Mouse (Mus musculus) cerebellum, adult 18-20 months (tissue): ENCODE data around the gene Cyp3a44.
"Not testable (repeated sequence)": the region's sequence is repeated elsewhere in the genome, so short reads cannot be mapped to it uniquely, and the experiment has no call there.

Source experiments
- DNase-seq, 2 experiments: peaks; one replicate each; pipeline ENCODE4 v3.0.0; 2021

The Cyp3a44 gene

DNA sequence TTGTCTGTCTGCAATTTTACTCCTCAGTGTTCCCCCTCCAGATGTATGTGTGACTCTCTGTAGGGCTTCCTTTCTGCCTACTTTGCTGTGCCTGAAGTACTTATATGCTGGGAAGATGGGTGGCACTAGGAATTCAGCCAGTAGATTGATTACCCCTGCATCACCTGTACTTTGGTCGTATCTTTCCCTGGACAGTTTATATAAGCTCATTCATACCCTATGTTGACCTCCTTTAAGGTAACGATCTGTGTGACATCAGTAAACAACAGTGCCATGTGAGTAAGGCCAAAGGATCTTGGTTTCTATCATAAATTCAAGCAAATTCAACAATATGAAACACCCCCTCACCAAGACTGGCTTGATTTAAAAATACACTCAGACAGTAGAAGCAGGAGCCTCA is at the start of gene Cyp3a44:
Gene Cyp3a44, minus strand, starts transcription at position 79 of the 400 bp plus-strand sequence.
- DNase-seq = not testable (repeated sequence)

DNA sequence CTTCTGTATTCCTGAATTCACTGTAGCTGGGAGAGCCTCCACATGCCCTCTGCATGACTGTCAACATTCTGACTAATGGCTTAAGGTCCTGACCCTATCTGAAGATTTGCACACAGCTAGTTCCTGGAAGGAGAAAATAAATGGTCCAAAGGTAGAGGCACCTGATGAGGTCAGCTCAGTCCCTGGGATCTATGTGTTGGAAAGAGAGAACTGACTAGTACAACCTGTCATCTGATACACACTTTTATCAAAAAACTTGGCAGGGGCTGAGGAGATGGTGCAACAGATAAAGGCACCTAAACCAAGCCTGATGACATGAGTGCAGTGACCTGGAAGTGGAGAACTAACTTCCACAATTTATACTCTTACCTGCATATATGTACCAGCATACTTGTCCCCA is 5.4 kb downstream of the Cyp3a44 start:
- not testable (repeated sequence) for DNase-seq

DNA sequence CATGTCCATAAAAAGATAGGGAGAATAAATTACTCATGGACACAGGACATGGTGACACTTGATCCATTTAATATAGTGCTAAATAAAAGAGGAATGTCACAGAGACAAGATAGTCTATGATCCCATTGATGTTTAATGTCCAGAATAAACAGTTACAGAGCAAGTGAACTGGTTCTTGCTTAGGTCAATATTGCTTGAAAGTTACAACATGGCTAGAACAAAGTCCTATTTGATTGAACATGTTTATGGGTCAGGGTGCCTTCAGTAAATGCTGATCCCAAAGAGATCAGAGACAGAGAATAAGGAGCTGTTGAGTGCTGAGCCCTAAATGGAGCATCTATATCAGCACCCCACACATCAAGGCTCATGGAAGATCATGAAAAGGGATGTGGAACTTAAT is 12.4 kb downstream of the Cyp3a44 start:
- not testable (repeated sequence) for DNase-seq

DNA sequence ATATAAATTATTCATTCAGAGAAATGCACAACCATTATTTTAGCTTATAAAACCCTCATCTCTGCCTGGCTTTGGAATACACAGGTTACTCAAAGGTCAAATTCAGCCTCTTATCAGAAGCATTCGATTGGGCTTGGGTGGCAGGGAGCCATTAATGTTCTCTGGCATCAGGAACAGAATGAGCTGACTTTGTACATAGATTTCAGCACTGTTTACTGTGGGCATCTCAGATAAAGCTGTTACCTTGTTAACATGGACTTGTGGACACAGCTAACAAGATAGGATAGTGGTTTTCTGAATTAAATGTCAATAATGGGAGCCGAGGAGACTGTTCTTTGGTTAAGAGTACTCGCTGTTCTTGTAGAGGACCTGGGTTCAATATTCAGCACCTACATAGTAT is 68.2 kb downstream of the Cyp3a44 start:
- not testable (repeated sequence) for DNase-seq
